Mouse (Mus musculus): Measurements from ENCODE around the gene Marcks. TPM values are rescaled to one million over a fixed set of nuclear protein-coding genes. Genes with fewer than 3 reads are reported as not detected.
"Not testable (repeated sequence)": the region's sequence is repeated elsewhere in the genome, so short reads cannot be mapped to it uniquely, and the experiment has no call there.

Marcks gene
- polyA plus RNA-seq, 1 experiment from 2014 or later, result 99.9 TPM

DNA sequence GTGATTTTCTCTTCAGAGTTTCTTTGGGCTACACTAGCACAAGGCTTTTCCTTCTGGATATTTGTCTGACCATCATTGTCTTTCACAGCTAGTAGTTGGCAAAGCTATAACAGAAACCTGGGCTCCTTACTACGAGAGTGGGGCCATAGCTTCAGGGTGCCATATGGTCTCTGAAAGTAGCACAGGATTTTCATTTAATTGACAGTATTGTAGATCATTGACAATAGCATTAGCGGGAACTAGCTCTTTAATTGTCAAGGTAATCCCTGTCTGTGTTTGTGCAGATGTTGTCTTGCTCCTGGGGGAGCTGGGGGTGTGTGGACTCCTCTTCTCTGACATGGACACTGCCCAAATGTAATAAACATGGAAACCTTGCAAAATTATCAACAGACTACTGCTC, 37.0 kb downstream of the Marcks start:
- H3K4me3 ChIP-seq (ENCODE audit: low read depth, low read length), result no peak overlapping the region
- H3K27ac ChIP-seq (ENCODE audit: low read depth, low read length), result no peak overlapping the region
- H3K9me3 ChIP-seq (replicated peaks; ENCODE audit: control insufficient read depth, low read length), result no peaks in the 10 kb centered on the region
- H3K27me3 ChIP-seq (ENCODE audit: control insufficient read depth, insufficient read depth, low read length), result no peaks in the 10 kb centered on the region
- no peaks in the 10 kb centered on the region for H3K4me1 ChIP-seq (ENCODE audit: control insufficient read depth, insufficient read depth, low read length)
- H3K36me3 ChIP-seq (ENCODE audit: control insufficient read depth, insufficient read depth, low read length), result no peaks in the 10 kb centered on the region
- ATAC-seq (replicated peaks; ENCODE audit: insufficient number of reproducible peaks, low FRiP score, low TSS enrichment), result no peak
- H3K4me2 ChIP-seq, result no peak overlapping the region
- no peak overlapping the region for H3K9ac ChIP-seq (ENCODE audit: low read depth, low read length)
- 75% methylated on average over 2 of the region's 2 CpGs for WGBS (ENCODE audit: insufficient replicate concordance)

DNA sequence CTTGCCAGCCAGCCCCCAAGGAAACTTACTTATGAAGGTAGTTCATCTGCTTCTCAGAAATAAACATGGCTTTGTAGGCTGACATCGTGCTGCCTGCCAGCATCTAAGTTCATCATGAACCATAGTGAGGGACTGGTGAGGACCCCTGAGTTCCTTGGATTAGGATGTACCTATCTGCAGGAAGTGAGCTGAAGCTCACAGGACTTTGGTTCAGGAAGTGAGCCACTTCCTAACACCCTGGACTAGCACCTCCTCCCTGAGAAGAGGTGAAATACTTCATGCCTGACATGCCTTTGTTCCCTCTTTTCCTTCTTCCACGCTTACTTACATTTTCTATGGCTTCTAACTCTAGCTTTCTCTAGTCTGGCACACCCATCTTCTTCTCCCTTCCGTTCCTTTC, 42.2 kb downstream of the Marcks start:
- Histone ChIP-seq H3K27ac (ENCODE audit: low read depth, low read length) (no peak overlapping the region), H3K36me3 (ENCODE audit: control insufficient read depth, insufficient read depth, low read length) (no peaks in the 10 kb centered on the region), H3K27me3 (ENCODE audit: control insufficient read depth, insufficient read depth, low read length) (no peaks in the 10 kb centered on the region), H3K4me2 (no peak overlapping the region), H3K9me3 (replicated peaks; ENCODE audit: control insufficient read depth, low read length) (no peaks in the 10 kb centered on the region), H3K4me3 (ENCODE audit: low read depth, low read length) (no peak overlapping the region), H3K9ac (ENCODE audit: low read depth, low read length) (no peak overlapping the region), H3K4me1 (ENCODE audit: control insufficient read depth, insufficient read depth, low read length) (no peaks in the 10 kb centered on the region)
- ATAC-seq (replicated peaks; ENCODE audit: insufficient number of reproducible peaks, low FRiP score, low TSS enrichment), result no peak
- WGBS (ENCODE audit: insufficient replicate concordance), result 66% methylated on average over 3 of the region's 3 CpGs

DNA sequence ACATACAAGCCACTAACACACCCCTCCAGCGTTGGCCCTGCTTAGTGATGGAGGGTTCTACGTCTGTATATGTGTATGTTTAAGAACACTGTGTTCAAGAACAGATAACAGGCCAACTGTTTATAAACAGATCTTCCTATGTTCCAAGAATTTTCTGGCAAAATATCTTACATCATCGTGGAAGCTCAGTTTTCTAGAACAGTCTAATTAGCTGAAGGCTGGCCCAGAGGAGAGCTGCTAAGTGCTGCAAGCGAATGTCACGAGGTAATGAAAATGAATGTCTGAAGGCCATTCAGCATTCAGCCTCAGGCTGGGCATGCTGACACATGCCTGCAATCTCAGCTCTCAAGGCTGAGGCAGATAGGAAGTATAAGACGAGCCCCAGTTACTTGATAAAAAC, 42.9 kb downstream of the Marcks start:
- Histone ChIP-seq H3K36me3 (ENCODE audit: control insufficient read depth, insufficient read depth, low read length) (no peaks in the 10 kb centered on the region), H3K4me3 (ENCODE audit: low read depth, low read length) (no peak overlapping the region), H3K4me2 (no peak overlapping the region), H3K9ac (ENCODE audit: low read depth, low read length) (no peak overlapping the region), H3K27ac (ENCODE audit: low read depth, low read length) (no peak overlapping the region), H3K27me3 (ENCODE audit: control insufficient read depth, insufficient read depth, low read length) (no peaks in the 10 kb centered on the region), H3K4me1 (ENCODE audit: control insufficient read depth, insufficient read depth, low read length) (no peaks in the 10 kb centered on the region), H3K9me3 (replicated peaks; ENCODE audit: control insufficient read depth, low read length) (no peaks in the 10 kb centered on the region)
- no peak for ATAC-seq (replicated peaks; ENCODE audit: insufficient number of reproducible peaks, low FRiP score, low TSS enrichment)
- WGBS (ENCODE audit: insufficient replicate concordance), result 30% methylated on average over 6 of the region's 6 CpGs

DNA sequence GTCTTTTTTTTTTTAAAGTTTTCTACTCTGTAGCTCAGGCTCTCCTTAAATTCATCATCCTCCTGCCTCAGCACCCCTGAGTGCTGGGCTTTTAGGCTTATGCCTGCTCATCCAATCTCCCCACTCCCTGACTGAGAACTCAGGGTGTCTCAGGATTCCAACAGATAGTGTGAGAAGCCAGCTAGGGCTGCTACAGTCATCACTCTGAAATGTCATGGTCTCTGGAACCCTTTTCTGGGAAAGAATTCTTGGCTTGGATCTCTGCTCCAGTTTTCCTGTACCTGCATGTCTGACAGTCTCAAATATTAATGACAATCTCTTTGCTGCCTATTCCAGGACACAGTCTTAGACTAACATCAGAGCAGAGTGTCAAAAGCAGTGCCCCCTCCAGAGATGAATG, 45.4 kb downstream of the Marcks start:
- no peaks in the 10 kb centered on the region for H3K27me3 ChIP-seq (ENCODE audit: control insufficient read depth, insufficient read depth, low read length)
- H3K27ac ChIP-seq (ENCODE audit: low read depth, low read length), result no peak overlapping the region
- no peak overlapping the region for H3K4me3 ChIP-seq (ENCODE audit: low read depth, low read length)
- no peak overlapping the region for H3K9ac ChIP-seq (ENCODE audit: low read depth, low read length)
- 0 out of 2 replicates have a peak, but pooled peaks cover 2% of the 10 kb centered on the region for H3K9me3 ChIP-seq (replicated peaks; ENCODE audit: control insufficient read depth, low read length)
- H3K36me3 ChIP-seq (ENCODE audit: control insufficient read depth, insufficient read depth, low read length), result no peaks in the 10 kb centered on the region
- H3K4me1 ChIP-seq (ENCODE audit: control insufficient read depth, insufficient read depth, low read length), result no peaks in the 10 kb centered on the region
- no peak overlapping the region for H3K4me2 ChIP-seq
- no peak for ATAC-seq (replicated peaks; ENCODE audit: insufficient number of reproducible peaks, low FRiP score, low TSS enrichment)

DNA sequence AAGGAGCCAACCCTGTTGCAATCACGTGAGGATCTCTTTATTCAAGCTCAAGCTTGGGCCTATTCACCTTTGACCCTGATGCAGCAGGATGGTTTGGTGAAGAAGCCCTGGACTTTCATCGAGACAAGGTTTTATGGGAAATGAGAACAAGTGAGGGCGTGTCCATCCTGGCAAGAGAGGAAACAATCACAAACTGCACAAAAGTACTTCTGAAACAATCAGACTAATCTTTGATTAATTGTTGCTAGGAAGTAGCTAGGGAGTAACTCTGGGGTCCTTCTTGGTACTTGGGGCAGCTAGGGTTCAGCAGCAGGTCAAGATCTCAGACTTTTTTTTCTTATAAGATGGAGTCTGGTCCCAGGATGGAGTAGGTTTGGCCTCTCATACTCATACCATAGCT, 48.3 kb downstream of the Marcks start:
- H3K36me3 ChIP-seq (ENCODE audit: control insufficient read depth, insufficient read depth, low read length), result no peaks in the 10 kb centered on the region
- no peaks in the 10 kb centered on the region for H3K27me3 ChIP-seq (ENCODE audit: control insufficient read depth, insufficient read depth, low read length)
- H3K27ac ChIP-seq (ENCODE audit: low read depth, low read length), result no peak overlapping the region
- H3K4me3 ChIP-seq (ENCODE audit: low read depth, low read length), result no peak overlapping the region
- H3K9ac ChIP-seq (ENCODE audit: low read depth, low read length), result no peak overlapping the region
- no peaks in the 10 kb centered on the region for H3K4me1 ChIP-seq (ENCODE audit: control insufficient read depth, insufficient read depth, low read length)
- H3K4me2 ChIP-seq, result no peak overlapping the region
- 0 out of 2 replicates have a peak, but pooled peaks cover 2% of the 10 kb centered on the region for H3K9me3 ChIP-seq (replicated peaks; ENCODE audit: control insufficient read depth, low read length)
- WGBS (ENCODE audit: insufficient replicate concordance), result 82% methylated on average over 3 of the region's 3 CpGs
- no peak for ATAC-seq (replicated peaks; ENCODE audit: insufficient number of reproducible peaks, low FRiP score, low TSS enrichment)

DNA sequence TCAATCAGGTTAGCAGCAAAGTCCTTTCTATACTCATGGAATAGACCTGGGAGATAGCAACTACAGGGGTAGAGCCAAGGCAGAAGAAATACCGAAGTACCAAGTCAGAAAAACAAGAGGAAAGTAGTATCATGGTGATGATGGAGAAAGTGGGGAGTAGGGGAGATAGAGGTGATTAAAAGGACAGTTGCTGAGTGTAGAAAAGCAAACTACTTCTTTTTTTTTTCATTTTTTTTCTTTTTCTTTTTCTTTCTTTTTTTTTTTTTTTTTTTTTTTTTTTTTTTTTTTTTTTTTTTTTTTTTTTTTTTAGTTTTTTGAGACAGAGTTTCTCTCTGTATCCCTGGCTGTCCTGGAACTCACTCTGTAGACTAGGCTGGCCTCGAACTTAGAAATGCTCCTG, 54.6 kb downstream of the Marcks start:
- ATAC-seq (replicated peaks; ENCODE audit: insufficient number of reproducible peaks, low FRiP score, low TSS enrichment); H3K27ac ChIP-seq (ENCODE audit: low read depth, low read length); H3K4me2 ChIP-seq; H3K27me3 ChIP-seq (ENCODE audit: control insufficient read depth, insufficient read depth, low read length); H3K9ac ChIP-seq (ENCODE audit: low read depth, low read length); H3K9me3 ChIP-seq (replicated peaks; ENCODE audit: control insufficient read depth, low read length); H3K36me3 ChIP-seq (ENCODE audit: control insufficient read depth, insufficient read depth, low read length); H3K4me3 ChIP-seq (ENCODE audit: low read depth, low read length); H3K4me1 ChIP-seq (ENCODE audit: control insufficient read depth, insufficient read depth, low read length): not testable (repeated sequence)
- WGBS (ENCODE audit: insufficient replicate concordance), result 73% methylated on average over 2 of the region's 2 CpGs

Other genes with a start within 250 kb of the Marcks start
- 171 and 186 TPM in 2 replicates for gene Hdac2, start 164.4 kb downstream of the Marcks start, polyA plus RNA-seq (2014; fragmentation: Nextera tagmentation; extraction: Ambion mirVana)